Mouse (Mus musculus): ENCODE measurements at regions not wholly inside any gene's neighbourhood (a gene's known extent, or its start where the extent isn't known, plus 50 kb on each side); places are given as distances from the start of the nearest gene placed in this dataset.

DNA sequence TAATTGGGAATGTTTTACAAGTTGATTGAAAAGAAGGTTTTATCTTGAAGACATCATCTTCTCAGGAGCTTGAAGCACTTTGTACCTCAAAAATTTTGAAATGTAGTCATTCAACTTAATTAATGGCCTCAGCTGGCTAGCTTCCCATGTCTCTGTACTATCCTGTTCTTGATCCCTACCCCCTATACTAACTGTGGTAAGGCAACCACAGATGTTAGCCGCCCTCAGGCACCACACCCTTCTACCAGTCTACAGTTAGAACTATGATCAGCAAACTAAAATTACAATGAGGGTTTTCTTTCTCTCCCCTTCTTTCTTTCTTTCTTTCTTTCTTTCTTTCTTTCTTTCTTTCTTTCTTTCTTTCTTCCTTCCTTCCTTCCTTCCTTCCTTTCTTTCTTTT, 225.1 kb upstream of the Mef2c start:
- no peaks in the 10 kb centered on the region for H3K9me3 ChIP-seq (ENCODE audit: control insufficient read depth, low read length)
- no peak for ATAC-seq (ENCODE audit: low read depth)
- 89% methylated on average over 1 of the region's 1 CpGs for WGBS
- no peaks in the 10 kb centered on the region for H3K4me1 ChIP-seq (ENCODE audit: control insufficient read depth, insufficient read depth, low read length)
- no peaks in the 10 kb centered on the region for H3K36me3 ChIP-seq (ENCODE audit: control insufficient read depth, insufficient read depth, low read length)
- H3K27ac ChIP-seq (ENCODE audit: low read depth, low read length) = no peak overlapping the region
- no peaks in the 10 kb centered on the region for H3K27me3 ChIP-seq (ENCODE audit: control insufficient read depth, insufficient read depth, low read length)
- no peak overlapping the region for H3K4me2 ChIP-seq (ENCODE audit: low read depth, low read length)
- H3K9ac ChIP-seq (replicated peaks; ENCODE audit: low read depth, low read length) = no peak overlapping the region
- H3K4me3 ChIP-seq (ENCODE audit: low read depth, low read length) = no peak overlapping the region

- no peaks in the 10 kb centered on the region for H3K4me1 ChIP-seq (ENCODE audit: control insufficient read depth, insufficient read depth, low read length)
- H3K27me3 ChIP-seq (ENCODE audit: control insufficient read depth, insufficient read depth, low read length) = no peaks in the 10 kb centered on the region
- WGBS = 84% methylated on average over 3 of the region's 3 CpGs
Measured at GRCm38 (mm10) chr13:83307696-83308095, 196.1 kb upstream of the Mef2c start.

DNA sequence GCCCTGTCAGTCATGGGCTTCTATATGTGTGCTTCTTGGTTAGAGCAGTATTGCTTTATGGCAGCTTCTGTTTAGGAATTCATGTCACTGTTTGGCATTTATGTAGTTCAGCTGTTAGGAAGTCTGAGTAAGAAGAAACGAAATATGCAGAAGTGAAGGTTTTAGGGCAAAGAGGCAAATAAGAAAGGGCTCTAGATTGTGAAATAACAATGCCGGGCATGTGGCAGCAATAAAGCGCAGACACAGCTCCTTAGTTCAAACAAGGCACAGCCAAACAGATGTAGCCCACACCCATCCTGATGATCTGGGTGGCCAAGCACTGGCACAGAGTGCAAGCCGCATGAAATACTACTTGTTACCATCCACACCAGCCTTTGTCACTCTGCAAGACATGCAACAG, 175.3 kb upstream of the Mef2c start:
- Histone ChIP-seq H3K36me3 (ENCODE audit: control insufficient read depth, insufficient read depth, low read length) (no peaks in the 10 kb centered on the region), H3K27me3 (ENCODE audit: control insufficient read depth, insufficient read depth, low read length) (no peaks in the 10 kb centered on the region), H3K4me2 (ENCODE audit: low read depth, low read length) (no peak overlapping the region), H3K9ac (replicated peaks; ENCODE audit: low read depth, low read length) (no peak overlapping the region), H3K4me1 (ENCODE audit: control insufficient read depth, insufficient read depth, low read length) (no peaks in the 10 kb centered on the region), H3K9me3 (ENCODE audit: control insufficient read depth, low read length) (no peaks in the 10 kb centered on the region), H3K27ac (ENCODE audit: low read depth, low read length) (no peak overlapping the region), H3K4me3 (ENCODE audit: low read depth, low read length) (no peak overlapping the region)
- no peak for ATAC-seq (ENCODE audit: low read depth)
- WGBS = 64% methylated on average over 4 of the region's 4 CpGs

More at GRCm38 (mm10) chr13:83307696-83308095, 196.1 kb upstream of the Mef2c start:
- Histone ChIP-seq H3K27ac (ENCODE audit: low read depth, low read length) (no peak overlapping the region), H3K4me3 (ENCODE audit: low read depth, low read length) (no peak overlapping the region), H3K4me2 (ENCODE audit: low read depth, low read length) (no peak overlapping the region), H3K36me3 (ENCODE audit: control insufficient read depth, insufficient read depth, low read length) (no peaks in the 10 kb centered on the region), H3K9me3 (ENCODE audit: control insufficient read depth, low read length) (no peaks in the 10 kb centered on the region), H3K9ac (replicated peaks; ENCODE audit: low read depth, low read length) (no peak overlapping the region)
- no peak for ATAC-seq (ENCODE audit: low read depth)

DNA sequence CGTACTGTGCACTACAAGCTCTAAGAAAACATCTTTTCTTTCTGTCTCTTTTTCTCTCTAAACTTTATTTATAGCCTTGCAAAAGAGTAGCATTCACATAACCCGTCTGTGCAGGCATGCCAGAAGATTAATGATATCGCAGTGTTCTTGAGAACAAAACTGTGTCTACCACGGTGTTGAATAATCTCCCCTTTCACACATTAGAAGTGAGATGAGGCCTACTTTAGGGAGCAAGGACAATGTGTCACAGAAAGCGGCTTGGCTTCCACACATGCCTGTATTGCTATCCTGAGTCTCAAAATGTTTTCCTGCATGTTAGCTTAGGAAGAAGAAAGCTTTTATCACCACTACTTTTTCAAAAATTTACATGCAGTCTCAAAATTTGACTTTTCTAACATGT, 170.1 kb upstream of the Mef2c start:
- no peaks in the 10 kb centered on the region for H3K27me3 ChIP-seq (ENCODE audit: control insufficient read depth, insufficient read depth, low read length)
- H3K4me3 ChIP-seq (ENCODE audit: low read depth, low read length) = no peak overlapping the region
- H3K36me3 ChIP-seq (ENCODE audit: control insufficient read depth, insufficient read depth, low read length) = no peaks in the 10 kb centered on the region
- H3K4me1 ChIP-seq (ENCODE audit: control insufficient read depth, insufficient read depth, low read length) = no peaks in the 10 kb centered on the region
- no peak overlapping the region for H3K4me2 ChIP-seq (ENCODE audit: low read depth, low read length)
- peak; percentile 56; the same call in 1 of the 2 replicates for ATAC-seq (ENCODE audit: low read depth)
- H3K9me3 ChIP-seq (ENCODE audit: control insufficient read depth, low read length) = no peaks in the 10 kb centered on the region
- no peak overlapping the region for H3K9ac ChIP-seq (replicated peaks; ENCODE audit: low read depth, low read length)
- H3K27ac ChIP-seq (ENCODE audit: low read depth, low read length) = no peak overlapping the region
- 8% methylated on average over 5 of the region's 5 CpGs for WGBS

GRCm38 (mm10) chr13:83344611-83345319, 159.1 kb upstream of the Mef2c start:
- no peak overlapping the region for H3K4me3 ChIP-seq (ENCODE audit: low read depth, low read length)
- H3K27ac ChIP-seq (ENCODE audit: low read depth, low read length) = no peak overlapping the region
- no peak overlapping the region for H3K9ac ChIP-seq (replicated peaks; ENCODE audit: low read depth, low read length)
- WGBS = 50% methylated on average over 14 of the region's 14 CpGs
- no peaks in the 10 kb centered on the region for H3K27me3 ChIP-seq (ENCODE audit: control insufficient read depth, insufficient read depth, low read length)
- no peak overlapping the region for H3K4me2 ChIP-seq (ENCODE audit: low read depth, low read length)
- ATAC-seq (ENCODE audit: low read depth) = peak; percentile 17; the same call in 1 of the 2 replicates
- H3K36me3 ChIP-seq (ENCODE audit: control insufficient read depth, insufficient read depth, low read length) = no peaks in the 10 kb centered on the region
- no peaks in the 10 kb centered on the region for H3K4me1 ChIP-seq (ENCODE audit: control insufficient read depth, insufficient read depth, low read length)
- no peaks in the 10 kb centered on the region; the same call in 1 of the 2 replicates for H3K9me3 ChIP-seq (ENCODE audit: control insufficient read depth, low read length)

GRCm38 (mm10) chr13:83355341-83355740, 148.5 kb upstream of the Mef2c start:
- Histone ChIP-seq H3K27me3 (ENCODE audit: control insufficient read depth, insufficient read depth, low read length) (no peaks in the 10 kb centered on the region), H3K36me3 (ENCODE audit: control insufficient read depth, insufficient read depth, low read length) (no peaks in the 10 kb centered on the region), H3K27ac (ENCODE audit: low read depth, low read length) (no peak overlapping the region), H3K4me2 (ENCODE audit: low read depth, low read length) (no peak overlapping the region), H3K9me3 (ENCODE audit: control insufficient read depth, low read length) (no peaks in the 10 kb centered on the region), H3K4me1 (ENCODE audit: control insufficient read depth, insufficient read depth, low read length) (no peaks in the 10 kb centered on the region), H3K9ac (replicated peaks; ENCODE audit: low read depth, low read length) (no peak overlapping the region), H3K4me3 (ENCODE audit: low read depth, low read length) (no peak overlapping the region)
- ATAC-seq (ENCODE audit: low read depth) = no peak
- WGBS = 89% methylated on average over 4 of the region's 4 CpGs

DNA sequence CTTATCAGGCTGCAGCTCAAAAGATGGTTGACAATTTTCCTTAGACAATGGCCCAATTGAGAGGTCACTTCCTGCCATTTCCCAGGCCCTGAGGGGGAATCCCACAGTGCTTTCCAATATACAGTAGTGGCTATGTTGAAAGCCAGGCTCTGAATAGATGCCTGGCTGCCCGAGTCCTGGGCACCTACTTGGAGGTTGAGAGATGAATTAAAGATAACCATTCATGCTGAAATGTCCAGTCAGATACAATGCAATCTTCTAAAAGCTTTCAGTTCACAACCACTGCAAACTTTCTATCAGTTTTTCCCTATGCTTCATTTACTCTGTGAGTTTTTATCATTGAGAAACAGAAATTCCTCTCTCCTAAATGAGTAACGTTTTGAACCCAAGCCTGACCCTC, 143.3 kb upstream of the Mef2c start:
- no peaks in the 10 kb centered on the region for H3K27me3 ChIP-seq (ENCODE audit: control insufficient read depth, insufficient read depth, low read length)
- H3K4me2 ChIP-seq (ENCODE audit: low read depth, low read length) = no peak overlapping the region
- ATAC-seq (ENCODE audit: low read depth) = no peak
- WGBS = 44% methylated on average over 2 of the region's 2 CpGs
- H3K4me3 ChIP-seq (ENCODE audit: low read depth, low read length) = no peak overlapping the region
- no peak overlapping the region for H3K27ac ChIP-seq (ENCODE audit: low read depth, low read length)
- no peak overlapping the region for H3K9ac ChIP-seq (replicated peaks; ENCODE audit: low read depth, low read length)
- no peaks in the 10 kb centered on the region for H3K9me3 ChIP-seq (ENCODE audit: control insufficient read depth, low read length)
- H3K4me1 ChIP-seq (ENCODE audit: control insufficient read depth, insufficient read depth, low read length) = no peaks in the 10 kb centered on the region
- H3K36me3 ChIP-seq (ENCODE audit: control insufficient read depth, insufficient read depth, low read length) = no peaks in the 10 kb centered on the region

GRCm38 (mm10) chr13:83376097-83376797, 127.6 kb upstream of the Mef2c start:
- Histone ChIP-seq H3K9ac (replicated peaks; ENCODE audit: low read depth, low read length) (no peak overlapping the region), H3K27ac (ENCODE audit: low read depth, low read length) (no peak overlapping the region), H3K36me3 (ENCODE audit: control insufficient read depth, insufficient read depth, low read length) (no peaks in the 10 kb centered on the region), H3K4me3 (ENCODE audit: low read depth, low read length) (no peak overlapping the region), H3K9me3 (ENCODE audit: control insufficient read depth, low read length) (no peaks in the 10 kb centered on the region), H3K4me2 (ENCODE audit: low read depth, low read length) (no peak overlapping the region), H3K27me3 (ENCODE audit: control insufficient read depth, insufficient read depth, low read length) (no peaks in the 10 kb centered on the region), H3K4me1 (ENCODE audit: control insufficient read depth, insufficient read depth, low read length) (no peaks in the 10 kb centered on the region)
- 94% methylated on average over 8 of the region's 8 CpGs for WGBS
- no peak for ATAC-seq (ENCODE audit: low read depth)

GRCm38 (mm10) chr13:83378644-83379043, 125.2 kb upstream of the Mef2c start:
- Histone ChIP-seq H3K9ac (replicated peaks; ENCODE audit: low read depth, low read length) (no peak overlapping the region), H3K4me1 (ENCODE audit: control insufficient read depth, insufficient read depth, low read length) (no peaks in the 10 kb centered on the region), H3K9me3 (ENCODE audit: control insufficient read depth, low read length) (no peaks in the 10 kb centered on the region), H3K36me3 (ENCODE audit: control insufficient read depth, insufficient read depth, low read length) (no peaks in the 10 kb centered on the region), H3K27me3 (ENCODE audit: control insufficient read depth, insufficient read depth, low read length) (no peaks in the 10 kb centered on the region), H3K4me3 (ENCODE audit: low read depth, low read length) (no peak overlapping the region), H3K27ac (ENCODE audit: low read depth, low read length) (no peak overlapping the region), H3K4me2 (ENCODE audit: low read depth, low read length) (no peak overlapping the region)
- ATAC-seq (ENCODE audit: low read depth) = no peak
- WGBS = 60% methylated on average over 3 of the region's 3 CpGs

Data from neural tube, embryonic 14.5 days (tissue).